Mouse (Mus musculus) thymus, adult 2 months (tissue): ENCODE data around the gene a. TPM values are rescaled to one million over a fixed set of nuclear protein-coding genes. Genes with fewer than 3 reads are reported as not detected.

Source experiments
- DNase-seq: peaks from one replicate; pipeline ENCODE4 v3.0.0; 2021
- H3K27ac ChIP-seq: fragments of 200-500 bp; 2 replicates; pipeline ENCODE4 v1.5.1; 2012; ENCODE audit warnings: low read length, control low read depth; ENCODE audit not compliant: control insufficient read depth, insufficient read depth
- H3K27me3 ChIP-seq: fragments of 200-500 bp; 2 replicates; pipeline ENCODE4 v1.6.1; 2012; ENCODE audit warnings: mild to moderate bottlenecking, low read length, moderate library complexity, mixed read lengths; ENCODE audit not compliant: control insufficient read depth, insufficient read depth
- H3K36me3 ChIP-seq: fragments of 200-500 bp; 2 replicates; pipeline ENCODE4 v1.6.1; 2012; ENCODE audit warnings: mild to moderate bottlenecking, low read length, moderate library complexity; ENCODE audit not compliant: control insufficient read depth, insufficient read depth
- H3K4me1 ChIP-seq: fragments of 200-500 bp; replicated peaks from 2 replicates; pipeline ENCODE4 v1.6.1; 2012; ENCODE audit warnings: low read length; ENCODE audit not compliant: control insufficient read depth, insufficient read depth
- H3K4me3 ChIP-seq: fragments of 200-500 bp; 2 replicates; pipeline ENCODE4 v1.5.1; 2012; ENCODE audit warnings: mild to moderate bottlenecking, low read length, control low read depth, moderate library complexity; ENCODE audit not compliant: control insufficient read depth, insufficient read depth
- CTCF ChIP-seq: fragments of 200-500 bp; IDR thresholded peaks from 2 replicates; pipeline ENCODE4 v1.5.1; 2012; ENCODE audit warnings: mild to moderate bottlenecking, control low read depth, low read length, moderate library complexity, borderline replicate concordance; ENCODE audit not compliant: control insufficient read depth, poor library complexity, insufficient read depth; ENCODE audit errors: extremely low read depth
- POLR2A ChIP-seq: fragments of 200-500 bp; IDR thresholded peaks from 2 replicates; pipeline ENCODE4 v1.6.1; 2012; ENCODE audit warnings: mild to moderate bottlenecking, low read length, control low read depth, moderate library complexity; ENCODE audit not compliant: control insufficient read depth, poor library complexity, insufficient read depth; ENCODE audit errors: extremely low read depth
- WGBS: fragments of 180-500 bp; shearing (Covaris S2); methylation state at CpG from one replicate; pipeline ENCODE4 v1.1.7; 2018; 5-methylcytosine and 5-hydroxymethylcytosine counted together
- polyA plus RNA-seq: library from polyadenylated mRNA; depleted of rRNA; stranded (reverse); fragments of >200 nt; gene quantifications from 2 replicates; pipeline ENCODE4 v1.2.3, GENCODE M21; 2012

a gene
- polyA plus RNA-seq, 1 experiment: 4.7 TPM

GRCm38 (mm10) chr2:154789381-154789780 is 1.8 kb upstream of the a start:
- Histone ChIP-seq H3K36me3 (no peaks in the 10 kb centered on the region), H3K27ac (no peak overlapping the region), H3K27me3 (no peaks in the 10 kb centered on the region), H3K4me3 (no peak overlapping the region), H3K4me1 (peaks cover 3% of the 10 kb centered on the region; the same call in 1 of the 2 replicates)
- DNase-seq: no peak
- 93% methylated on average over 6 of the region's 6 CpGs for WGBS
- no peak for TF ChIP-seq POLR2A
- TF ChIP-seq CTCF: no peak

- Histone ChIP-seq H3K27ac (no peak overlapping the region), H3K4me3 (peak overlapping the region; percentile 50), H3K27me3 (no peaks in the 10 kb centered on the region), H3K4me1 (peaks cover 3% of the 10 kb centered on the region; the same call in 1 of the 2 replicates), H3K36me3 (no peaks in the 10 kb centered on the region)
- TF ChIP-seq POLR2A (no peak), CTCF (no peak)
- no peak for DNase-seq
- 29% methylated on average over 14 of the region's 14 CpGs for WGBS
Observed at GRCm38 (mm10) chr2:154789977-154790655, 1.1 kb upstream of the a start.

GRCm38 (mm10) chr2:154791661-154792642 is 750 bp downstream of the a start:
- H3K4me3 ChIP-seq: peak overlapping the region; percentile 75
- peak overlapping the region; percentile 65 for H3K27ac ChIP-seq
- TF ChIP-seq CTCF: no peak
- TF ChIP-seq POLR2A: no peak
- no peaks in the 10 kb centered on the region for H3K27me3 ChIP-seq
- peak; percentile 82 for DNase-seq
- H3K4me1 ChIP-seq: peaks cover 3% of the 10 kb centered on the region; the same call in 1 of the 2 replicates
- no peaks in the 10 kb centered on the region for H3K36me3 ChIP-seq
- WGBS: under 1% methylated on average over 67 of the region's 67 CpGs

GRCm38 (mm10) chr2:154803372-154803771 is 12.2 kb downstream of the a start:
- WGBS: 94% methylated on average over 1 of the region's 1 CpGs
- Histone ChIP-seq H3K27me3 (no peaks in the 10 kb centered on the region), H3K4me1 (0 out of 2 replicates have a peak, but pooled peaks cover 3% of the 10 kb centered on the region), H3K27ac (no peak overlapping the region), H3K36me3 (no peaks in the 10 kb centered on the region), H3K4me3 (no peak overlapping the region)
- TF ChIP-seq CTCF (no peak), POLR2A (no peak)
- no peak for DNase-seq

- Histone ChIP-seq H3K27ac (no peak overlapping the region), H3K4me1 (0 out of 2 replicates have a peak, but pooled peaks cover 3% of the 10 kb centered on the region), H3K4me3 (no peak overlapping the region), H3K27me3 (no peaks in the 10 kb centered on the region), H3K36me3 (no peaks in the 10 kb centered on the region)
- TF ChIP-seq CTCF: no peak
- TF ChIP-seq POLR2A: no peak
- DNase-seq: no peak
- WGBS: 92% methylated on average over 4 of the region's 4 CpGs
Observed at GRCm38 (mm10) chr2:154803845-154804244, 12.6 kb downstream of the a start.

GRCm38 (mm10) chr2:154807689-154808088 is 16.5 kb downstream of the a start:
- WGBS: 70% methylated on average over 1 of the region's 1 CpGs
- H3K36me3 ChIP-seq: no peaks in the 10 kb centered on the region
- no peak overlapping the region for H3K4me3 ChIP-seq
- no peak overlapping the region for H3K27ac ChIP-seq
- no peaks in the 10 kb centered on the region for H3K27me3 ChIP-seq
- no peak for DNase-seq
- TF ChIP-seq CTCF: no peak
- TF ChIP-seq POLR2A: no peak
- H3K4me1 ChIP-seq: 0 out of 2 replicates have a peak, but pooled peaks cover 3% of the 10 kb centered on the region

GRCm38 (mm10) chr2:154809107-154809762 is 18.0 kb downstream of the a start:
- H3K4me3 ChIP-seq: no peak overlapping the region
- H3K4me1 ChIP-seq: 0 out of 2 replicates have a peak, but pooled peaks cover 3% of the 10 kb centered on the region
- no peaks in the 10 kb centered on the region for H3K36me3 ChIP-seq
- TF ChIP-seq POLR2A: no peak
- TF ChIP-seq CTCF: no peak
- H3K27ac ChIP-seq: no peak overlapping the region
- H3K27me3 ChIP-seq: no peaks in the 10 kb centered on the region
- WGBS: 95% methylated on average over 1 of the region's 1 CpGs
- DNase-seq: no peak
